7 mouse cellular contexts compared by ENCODE assay signal in genomic region chr1:18058211-18058971, GRCm38 (mm10).
DNase-seq lines count a peak whose midpoint lies in the region; ATAC-seq and TF ChIP-seq lines count a peak whose summit lies in the region.

No protein-coding gene starts in this region.

- peaks cover 47% of the 10 kb centered on the region for H3K27me3 ChIP-seq in E14TG2a.4 (ENCODE audit: insufficient read depth, low read length)
- H3K27me3 ChIP-seq in forebrain, embryonic 11.5 days (ENCODE audit: control insufficient read depth, insufficient read depth, low read length), result peaks cover 27% of the 10 kb centered on the region
- H3K27me3 ChIP-seq in midbrain, embryonic 10.5 days (ENCODE audit: low read depth, poor library complexity, severe bottlenecking), result peaks cover 58% of the 10 kb centered on the region

- TF ChIP-seq CTCF in E14TG2a.4 (conservative IDR thresholded peaks at IDR 0.05; ENCODE audit: low read length), result no peak

- in situ Hi-C loops in ES-E14 (cut with MboI; ENCODE audit: low sequenced_read_pairs in 2 of 2, unreplicated experiment in 2 of 2), result no loop called here

- H3K9me3 ChIP-seq in E14TG2a.4 (ENCODE audit: low read length) (peaks cover 3% of the 10 kb centered on the region; the same call in 1 of the 2 replicates), ES-E14 (ENCODE audit: control insufficient read depth, insufficient read depth, low read depth, low read length) (no peaks in the 10 kb centered on the region)
- H3K9me3 ChIP-seq in forebrain, embryonic 11.5 days (ENCODE audit: control insufficient read depth, low read length), result no peaks in the 10 kb centered on the region
- no peaks in the 10 kb centered on the region for H3K9me3 ChIP-seq in midbrain, embryonic 10.5 days (replicated peaks)

- peaks cover 12% of the 10 kb centered on the region for H3K4me1 ChIP-seq in E14TG2a.4 (replicated peaks; ENCODE audit: low read depth, low read length)
- peaks cover 0 to 3% of the 10 kb centered on the region in 2 experiments; a peak in 1 of 4 replicates for H3K4me1 ChIP-seq in ES-E14 (ENCODE audit: control insufficient read depth in 2 of 2, insufficient read depth in 2 of 2, low read length in 2 of 2, poor library complexity in 1 of 2)
- H3K4me1 ChIP-seq in forebrain, embryonic 11.5 days (replicated peaks; ENCODE audit: control insufficient read depth, insufficient read depth, low read length), result no peaks in the 10 kb centered on the region
- H3K4me1 ChIP-seq in midbrain, embryonic 10.5 days, result peaks cover 21% of the 10 kb centered on the region

- H3K27ac ChIP-seq in ES-E14 (ENCODE audit: insufficient read depth, low read depth, low read length, poor library complexity, severe bottlenecking), result no peak overlapping the region
- no peak overlapping the region for H3K27ac ChIP-seq in forebrain, embryonic 11.5 days (ENCODE audit: low read depth, low read length)
- H3K27ac ChIP-seq in midbrain, embryonic 10.5 days (replicated peaks), result peak overlapping the region; percentile 78

- peak; percentile 76 for ATAC-seq in forebrain, embryonic 11.5 days (replicated peaks; ENCODE audit: low FRiP score)

- DNase-seq in ES-E14 (ENCODE audit: low read depth, low spot score), result peak; percentile 35
- DNase-seq in forebrain, embryonic 11.5 days (ENCODE audit: low spot score), result peak; percentile 76
- peak; percentile 12 to 34 for DNase-seq in layer of hippocampus, postnatal 14 days (ENCODE audit: low spot score in 2 of 2)
- DNase-seq in midbrain, embryonic 10.5 days (ENCODE audit: low spot score), result peak; percentile 71
- peak; percentile 9 for DNase-seq in yolk sac, embryonic 10.5 days (ENCODE audit: low spot score)
- DNase-seq in lung, postnatal 14 days, result no peak

- peak overlapping the region; percentile 82 for H3K4me2 ChIP-seq in forebrain, embryonic 11.5 days (ENCODE audit: low read depth, low read length, severe bottlenecking)

- H3K9ac ChIP-seq in ES-E14 (ENCODE audit: insufficient read depth, low read depth, low read length, poor library complexity, severe bottlenecking), result peak overlapping the region; percentile 41
- H3K9ac ChIP-seq in forebrain, embryonic 11.5 days (ENCODE audit: low read length), result peak overlapping the region; percentile 66

- WGBS in forebrain, embryonic 11.5 days, result under 1% methylated on average over 77 of the region's 77 CpGs
- under 1% methylated on average over 77 of the region's 77 CpGs for WGBS in midbrain, embryonic 10.5 days

- H3K4me3 ChIP-seq in E14TG2a.4 (replicated peaks; ENCODE audit: low read length) (peak overlapping the region; percentile 81), ES-E14 (ENCODE audit: insufficient read depth in 1 of 2, low read depth in 1 of 2, low read length in 2 of 2, poor library complexity in 1 of 2, severe bottlenecking in 1 of 2) (peak overlapping the region; percentile 57 to 61)
- peak overlapping the region; percentile 54 for H3K4me3 ChIP-seq in forebrain, embryonic 11.5 days (ENCODE audit: low read depth, low read length)
- peak overlapping the region; percentile 71 for H3K4me3 ChIP-seq in midbrain, embryonic 10.5 days

- H3K36me3 ChIP-seq in E14TG2a.4 (ENCODE audit: insufficient read depth, low read length) (no peaks in the 10 kb centered on the region), ES-E14 (ENCODE audit: control insufficient read depth, insufficient read depth, low read length, poor library complexity, severe bottlenecking) (no peaks in the 10 kb centered on the region)
- no peaks in the 10 kb centered on the region for H3K36me3 ChIP-seq in forebrain, embryonic 11.5 days (ENCODE audit: control insufficient read depth, insufficient read depth, low read length)
- no peaks in the 10 kb centered on the region for H3K36me3 ChIP-seq in midbrain, embryonic 10.5 days

TF ChIP-seq in ES-E14, 5 proteins besides CTCF, POLR2A, EP300 and RAD21:
- TF ChIP-seq CHD2 (IDR thresholded peaks at IDR 0.05; ENCODE audit: low read depth, low read length) (no peak), ZNF384 (IDR thresholded peaks at IDR 0.05; ENCODE audit: low read depth, low read length) (no peak), HCFC1 (IDR thresholded peaks at IDR 0.05; ENCODE audit: borderline replicate concordance, insufficient read depth, low read length) (no peak), ZC3H11A (IDR thresholded peaks at IDR 0.05; ENCODE audit: borderline replicate concordance, low read depth, low read length) (no peak), MAFK (IDR thresholded peaks at IDR 0.05; ENCODE audit: insufficient read depth, low read depth, low read length) (no peak)
